Mouse (Mus musculus) liver, embryonic 14.5 days (tissue): ENCODE measurements around the gene Cacna1c.

ENCODE experiments used
- CTCF ChIP-seq: IDR thresholded peaks from 2 replicates; pipeline ENCODE4 v1.5.1; 2016; ENCODE audit warnings: antibody characterized with exemption, low read depth, control low read depth
- EP300 ChIP-seq: IDR thresholded peaks from 2 replicates; pipeline ENCODE4 v1.6.1; 2016; ENCODE audit warnings: antibody characterized with exemption, low read depth

DNA sequence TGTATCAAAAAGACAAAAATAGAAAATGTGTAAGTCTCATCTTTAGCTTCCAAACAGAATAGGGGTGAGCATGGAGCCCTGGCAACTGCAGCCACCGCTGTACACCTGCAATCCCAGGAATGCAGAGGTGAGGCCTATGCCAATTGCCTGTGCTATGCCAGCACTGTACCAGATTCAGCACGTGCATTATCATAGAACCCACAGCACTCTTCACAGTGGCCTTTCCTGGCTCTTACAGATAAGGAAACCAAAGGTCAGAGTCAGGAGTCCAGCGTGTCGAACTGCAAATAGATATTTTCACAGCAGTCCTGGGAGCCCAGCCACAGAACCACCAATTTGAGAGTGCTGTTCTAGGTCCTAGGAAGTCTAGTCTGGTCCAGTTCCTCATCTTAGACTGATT lies 227.4 kb downstream of the Cacna1c start:
- TF ChIP-seq CTCF (no peak), EP300 (0 out of 2 replicates have a peak, but pooled peaks have one; percentile 18)
